Mouse (Mus musculus) lung, adult 2 months (tissue): Measurements from ENCODE around the gene Cacna1f.

Source experiments
- CTCF ChIP-seq: fragments of 200-500 bp; IDR thresholded peaks from 2 replicates; pipeline ENCODE4 v1.5.1; 2011; ENCODE audit warnings: mild to moderate bottlenecking, low read length, control low read depth; ENCODE audit not compliant: insufficient read depth
- POLR2A ChIP-seq: fragments of 200-500 bp; IDR thresholded peaks from 2 replicates; pipeline ENCODE4 v1.6.1; 2011; ENCODE audit warnings: low read depth, mild to moderate bottlenecking, control low read depth, low read length, borderline replicate concordance; ENCODE audit errors: extremely low read depth

GRCm38 (mm10) chrX:7570481-7571175 lies 36.3 kb upstream of the Cacna1f start:
- TF ChIP-seq CTCF (no peak), POLR2A (no peak)
